Mouse (Mus musculus) limb, embryonic 15.5 days (tissue): Measurements from ENCODE around the gene Six3. TPM values are rescaled to one million over a fixed set of nuclear protein-coding genes. Genes with fewer than 3 reads are reported as not detected.

Experiments used
- ATAC-seq: fragments of 200-750 bp; cut with Nextera tagmentation; 2 replicates; pipeline ENCODE4 v1.8.0; 2017; ENCODE audit warnings: low read depth, moderate TSS enrichment; ENCODE audit not compliant: insufficient number of reproducible peaks, low FRiP score, low TSS enrichment
- H3K27ac ChIP-seq: fragments of 300-500 bp; sonication (generic); 2 replicates; pipeline ENCODE4 v1.5.1; 2015; ENCODE audit warnings: moderate library complexity, mild to moderate bottlenecking, inconsistent platforms
- H3K27me3 ChIP-seq: fragments of 300-500 bp; sonication (generic); 2 replicates; pipeline ENCODE4 v1.6.1; 2015; ENCODE audit warnings: inconsistent platforms
- H3K36me3 ChIP-seq: fragments of 300-500 bp; sonication (generic); 2 replicates; pipeline ENCODE4 v1.6.1; 2015; ENCODE audit warnings: inconsistent platforms
- H3K4me1 ChIP-seq: fragments of 300-500 bp; sonication (generic); 2 replicates; pipeline ENCODE4 v1.6.1; 2015; ENCODE audit warnings: inconsistent platforms
- H3K4me2 ChIP-seq: fragments of 300-500 bp; sonication (generic); 2 replicates; pipeline ENCODE4 v1.6.1; 2015; ENCODE audit warnings: mild to moderate bottlenecking, inconsistent platforms
- H3K4me3 ChIP-seq: fragments of 300-500 bp; sonication (generic); 2 replicates; pipeline ENCODE4 v1.5.1; 2015; ENCODE audit warnings: mild to moderate bottlenecking, inconsistent platforms
- H3K9ac ChIP-seq: fragments of 300-500 bp; sonication (generic); 2 replicates; pipeline ENCODE4 v1.6.1; 2015; ENCODE audit warnings: inconsistent platforms
- H3K9me3 ChIP-seq: fragments of 300-500 bp; sonication (generic); 2 replicates; pipeline ENCODE4 v1.6.1; 2016; ENCODE audit warnings: inconsistent platforms
- whole genome bisulfite sequencing: fragments of 180-500 bp; shearing (Covaris S2); methylation state at CpG from one replicate; pipeline ENCODE4 v1.1.7; 2015; 5-methylcytosine and 5-hydroxymethylcytosine counted together
- polyA plus RNA-seq: library from polyadenylated mRNA; unstranded; fragments of >200 nt; fragmentation: Nextera tagmentation; extraction: Ambion mirVana; gene quantifications from 2 replicates; pipeline ENCODE4 v1.2.1, GENCODE M21; 2015

The Six3 gene
- polyA plus RNA-seq, result not detected in 2 replicates

DNA sequence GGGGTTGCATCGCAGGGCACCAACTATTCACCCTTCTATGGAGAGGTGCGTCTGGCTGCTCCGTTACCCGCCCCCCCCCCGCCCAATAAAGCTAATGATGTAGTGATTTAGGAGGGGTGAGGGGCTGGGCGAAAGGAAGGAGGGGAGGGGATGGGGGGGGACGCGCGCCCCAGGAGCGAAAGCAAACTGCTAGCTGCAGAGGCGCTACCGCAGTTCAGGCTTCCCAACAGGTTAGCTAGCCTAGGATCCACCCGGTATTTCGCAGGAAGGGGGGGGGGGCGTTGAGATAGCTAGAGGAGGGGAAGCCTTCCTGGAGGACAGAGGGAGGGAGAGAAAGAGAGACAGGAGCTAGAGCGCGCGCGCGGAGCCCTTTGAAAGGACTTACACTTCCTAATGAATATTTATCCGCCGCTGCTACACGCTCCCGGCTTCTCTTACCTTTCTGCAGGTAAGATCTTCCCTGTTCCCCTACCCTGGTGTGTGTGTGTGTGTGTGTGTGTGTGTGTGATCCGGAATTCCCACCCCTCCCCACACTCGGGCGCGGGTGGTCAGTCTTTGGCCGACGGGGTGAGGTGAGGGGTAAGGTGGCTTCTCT lies at the start of gene Six3:
Six3 (plus strand) TSS at position 343 of the 595 bp plus-strand sequence.
- no peak within 1 kb of the TSS for H3K9ac ChIP-seq
- peaks cover 32% of the 10 kb centered on the region for H3K4me1 ChIP-seq
- WGBS, result 1% methylated on average over 20 of the region's 30 CpGs
- H3K27me3 ChIP-seq, result peaks cover 100% of the 10 kb centered on the region
- H3K27ac ChIP-seq, result no peak within 1 kb of the TSS
- no peaks in the 10 kb centered on the region for H3K36me3 ChIP-seq
- no peak within 1 kb of the TSS for H3K4me3 ChIP-seq
- H3K9me3 ChIP-seq, result no peaks in the 10 kb centered on the region
- H3K4me2 ChIP-seq, result no peak within 1 kb of the TSS
- no peak for ATAC-seq

DNA sequence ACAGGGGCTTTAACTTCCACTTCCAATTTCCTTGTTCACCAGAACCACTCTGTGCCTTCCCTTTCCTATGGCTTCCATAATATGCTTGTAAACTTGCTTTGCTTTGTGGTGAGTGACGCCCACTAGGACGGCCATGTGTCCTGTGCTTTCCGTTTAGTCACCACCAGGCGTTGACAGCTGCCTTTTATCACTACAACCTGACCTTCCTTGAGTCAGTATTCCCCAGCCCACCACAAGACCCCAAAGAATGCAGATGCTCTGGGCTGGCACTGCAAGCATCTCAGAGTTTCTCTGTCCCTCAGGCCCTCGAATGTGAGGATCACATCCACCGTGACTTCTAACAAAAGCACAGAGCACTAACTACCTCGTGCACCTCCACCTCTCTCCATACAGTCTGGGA lies 49.3 kb upstream of the Six3 start:
- no peak for ATAC-seq
- Histone ChIP-seq H3K9ac (no peak overlapping the region), H3K4me2 (no peak overlapping the region), H3K27ac (no peak overlapping the region), H3K4me3 (no peak overlapping the region), H3K36me3 (no peaks in the 10 kb centered on the region), H3K9me3 (0 out of 2 replicates have a peak, but pooled peaks cover 3% of the 10 kb centered on the region), H3K4me1 (peaks cover 3% of the 10 kb centered on the region; the same call in 1 of the 2 replicates), H3K27me3 (0 out of 2 replicates have a peak, but pooled peaks cover 7% of the 10 kb centered on the region)
- WGBS, result 49% methylated on average over 7 of the region's 7 CpGs

DNA sequence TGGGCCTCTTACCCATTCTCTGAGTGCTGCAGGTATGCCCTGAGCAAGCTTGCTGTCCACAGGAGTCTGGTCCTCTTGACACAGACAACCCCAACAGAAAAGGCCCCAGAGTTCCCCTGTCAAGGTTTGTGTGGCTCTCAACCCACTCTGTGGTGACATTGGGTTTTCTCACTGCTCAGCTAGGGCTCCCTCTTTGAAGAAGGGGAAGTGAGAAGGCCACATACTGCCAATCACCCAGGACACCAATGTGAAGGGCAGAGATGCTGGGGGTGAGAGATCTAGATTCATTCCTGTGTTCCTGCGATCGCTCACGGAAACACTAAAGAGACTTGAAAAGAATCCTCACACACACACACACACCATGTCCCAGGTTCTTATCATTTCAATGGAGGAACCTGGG lies 39.4 kb upstream of the Six3 start:
- Histone ChIP-seq H3K4me2 (no peak overlapping the region), H3K27me3 (0 out of 2 replicates have a peak, but pooled peaks cover 5% of the 10 kb centered on the region), H3K27ac (no peak overlapping the region), H3K4me3 (no peak overlapping the region), H3K4me1 (no peaks in the 10 kb centered on the region), H3K9me3 (no peaks in the 10 kb centered on the region), H3K9ac (no peak overlapping the region), H3K36me3 (no peaks in the 10 kb centered on the region)
- no peak for ATAC-seq
- 92% methylated on average over 3 of the region's 3 CpGs for WGBS

DNA sequence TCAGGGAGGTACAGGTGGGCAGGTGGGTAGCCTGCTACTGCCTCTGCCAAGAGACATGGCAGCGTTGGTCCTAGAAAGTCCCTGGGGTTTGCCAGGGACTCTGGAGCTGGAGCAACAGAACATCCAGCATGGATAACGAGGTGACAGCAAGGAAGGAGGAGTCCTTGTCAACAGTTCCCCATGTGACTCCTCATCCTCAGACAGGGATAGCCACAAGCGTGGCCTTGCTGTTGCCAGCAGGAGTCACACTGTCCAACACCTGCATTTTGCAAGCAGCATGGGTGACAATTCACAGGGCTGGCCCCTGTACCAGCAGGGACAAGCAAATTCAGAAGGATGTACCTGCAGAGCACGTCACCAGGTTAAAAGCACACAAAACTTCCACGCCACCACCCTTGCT lies 35.1 kb upstream of the Six3 start:
- H3K36me3 ChIP-seq, result no peaks in the 10 kb centered on the region
- no peaks in the 10 kb centered on the region; the same call in 1 of the 2 replicates for H3K4me1 ChIP-seq
- H3K4me2 ChIP-seq, result no peak overlapping the region
- H3K27ac ChIP-seq, result no peak overlapping the region
- ATAC-seq, result no peak
- no peak overlapping the region for H3K9ac ChIP-seq
- 0 out of 2 replicates have a peak, but pooled peaks cover 5% of the 10 kb centered on the region for H3K27me3 ChIP-seq
- H3K4me3 ChIP-seq, result no peak overlapping the region
- 62% methylated on average over 5 of the region's 5 CpGs for WGBS
- no peaks in the 10 kb centered on the region for H3K9me3 ChIP-seq

DNA sequence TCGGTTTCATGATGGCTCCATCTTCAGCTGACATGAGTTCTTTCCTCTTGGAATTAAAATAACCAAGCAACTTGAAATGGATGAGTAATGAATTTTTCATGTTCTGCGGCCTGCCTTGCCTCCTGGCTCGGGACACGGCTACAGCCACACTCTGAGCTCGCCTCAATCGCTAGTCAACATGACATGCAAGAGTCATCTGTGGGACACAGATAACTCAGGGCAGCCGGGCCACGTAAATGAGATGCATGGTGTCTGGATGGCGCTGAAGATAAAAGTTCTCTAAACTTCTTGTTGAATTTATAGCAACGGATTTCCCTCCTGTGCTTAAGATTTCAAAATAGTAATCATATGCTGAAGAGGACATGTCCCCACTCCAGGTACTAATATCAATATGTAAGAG lies 34.1 kb upstream of the Six3 start:
- H3K9ac ChIP-seq, result no peak overlapping the region
- whole genome bisulfite sequencing, result 82% methylated on average over 10 of the region's 10 CpGs

DNA sequence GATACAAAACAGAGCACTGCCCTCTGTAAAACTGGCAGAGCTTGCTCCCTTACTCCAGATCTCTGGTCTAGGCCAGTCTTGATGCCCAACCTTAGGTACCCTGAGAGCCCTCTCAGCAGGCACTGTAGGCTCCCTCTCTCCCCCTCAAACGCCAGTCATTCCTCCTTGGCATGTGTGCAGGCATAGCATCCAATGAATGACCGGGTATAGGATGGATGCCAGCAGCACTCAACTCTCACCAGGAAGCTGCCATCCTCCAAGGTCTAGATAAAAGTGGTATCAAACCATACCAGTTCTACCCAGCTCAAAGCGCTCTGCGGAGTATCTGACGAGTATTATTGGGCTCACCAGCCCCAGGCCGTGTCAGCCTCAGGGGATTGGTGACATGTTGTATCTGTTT lies 33.2 kb upstream of the Six3 start:
- Histone ChIP-seq H3K9me3 (no peaks in the 10 kb centered on the region), H3K4me3 (no peak overlapping the region), H3K27me3 (0 out of 2 replicates have a peak, but pooled peaks cover 5% of the 10 kb centered on the region), H3K27ac (no peak overlapping the region), H3K9ac (no peak overlapping the region), H3K4me2 (no peak overlapping the region), H3K4me1 (no peaks in the 10 kb centered on the region; the same call in 1 of the 2 replicates), H3K36me3 (no peaks in the 10 kb centered on the region)
- 83% methylated on average over 6 of the region's 6 CpGs for WGBS
- no peak for ATAC-seq

More for the DNA sequence above, 34.1 kb upstream of the Six3 start:
- H3K36me3 ChIP-seq, result no peaks in the 10 kb centered on the region
- H3K4me2 ChIP-seq, result no peak overlapping the region
- ATAC-seq, result no peak
- 0 out of 2 replicates have a peak, but pooled peaks cover 5% of the 10 kb centered on the region for H3K27me3 ChIP-seq
- no peaks in the 10 kb centered on the region; the same call in 1 of the 2 replicates for H3K4me1 ChIP-seq
- H3K27ac ChIP-seq, result no peak overlapping the region
- no peak overlapping the region for H3K4me3 ChIP-seq
- H3K9me3 ChIP-seq, result no peaks in the 10 kb centered on the region

DNA sequence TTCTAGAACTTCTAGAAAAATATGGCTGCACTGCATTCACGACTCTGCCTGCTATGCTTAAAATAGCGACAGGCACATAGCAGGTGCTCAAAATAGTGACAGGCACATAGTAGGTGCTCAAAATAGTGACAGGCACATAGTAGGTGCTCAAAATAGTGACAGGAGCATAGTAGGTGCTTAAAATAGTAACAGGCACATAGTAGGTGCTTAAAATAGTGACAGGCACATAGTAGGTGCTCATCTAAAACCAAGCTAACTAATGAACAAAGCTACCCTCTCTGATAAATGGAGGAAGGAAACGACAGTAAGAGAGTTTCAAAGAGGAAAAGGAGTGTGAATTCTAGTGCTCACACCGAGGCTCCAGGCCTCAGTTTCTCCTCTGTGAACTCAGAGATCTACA lies 29.2 kb upstream of the Six3 start:
- Histone ChIP-seq H3K27ac (no peak overlapping the region), H3K9me3 (no peaks in the 10 kb centered on the region), H3K4me3 (no peak overlapping the region), H3K4me2 (no peak overlapping the region), H3K4me1 (no peaks in the 10 kb centered on the region; the same call in 1 of the 2 replicates), H3K9ac (no peak overlapping the region), H3K36me3 (no peaks in the 10 kb centered on the region), H3K27me3 (no peaks in the 10 kb centered on the region)
- no peak for ATAC-seq
- WGBS, result 86% methylated on average over 4 of the region's 4 CpGs

DNA sequence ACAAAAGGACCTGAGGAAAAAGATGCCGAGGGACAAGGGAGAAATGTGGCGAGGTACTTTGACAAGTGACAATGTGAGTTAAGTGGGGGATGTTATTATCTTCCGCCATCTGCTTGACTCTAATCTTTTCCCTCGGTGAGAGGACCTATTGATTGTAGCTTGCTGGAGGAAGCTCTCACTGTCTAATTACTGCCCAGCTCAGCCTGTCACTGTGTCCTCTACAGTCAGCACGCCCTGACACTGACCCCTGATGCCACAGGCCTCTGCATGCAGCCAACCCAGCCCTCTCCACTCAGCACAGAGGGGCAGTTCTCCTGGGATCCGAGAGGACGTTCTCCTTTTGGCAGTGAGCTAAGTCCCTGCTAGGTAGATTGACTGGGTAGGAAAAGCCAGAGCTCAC lies 28.8 kb upstream of the Six3 start:
- H3K4me1 ChIP-seq, result no peaks in the 10 kb centered on the region; the same call in 1 of the 2 replicates
- no peak overlapping the region for H3K4me3 ChIP-seq
- ATAC-seq, result no peak
- no peaks in the 10 kb centered on the region for H3K27me3 ChIP-seq
- H3K9ac ChIP-seq, result no peak overlapping the region
- H3K27ac ChIP-seq, result no peak overlapping the region
- no peaks in the 10 kb centered on the region for H3K36me3 ChIP-seq
- no peaks in the 10 kb centered on the region for H3K9me3 ChIP-seq
- H3K4me2 ChIP-seq, result no peak overlapping the region
- 66% methylated on average over 7 of the region's 7 CpGs for WGBS

DNA sequence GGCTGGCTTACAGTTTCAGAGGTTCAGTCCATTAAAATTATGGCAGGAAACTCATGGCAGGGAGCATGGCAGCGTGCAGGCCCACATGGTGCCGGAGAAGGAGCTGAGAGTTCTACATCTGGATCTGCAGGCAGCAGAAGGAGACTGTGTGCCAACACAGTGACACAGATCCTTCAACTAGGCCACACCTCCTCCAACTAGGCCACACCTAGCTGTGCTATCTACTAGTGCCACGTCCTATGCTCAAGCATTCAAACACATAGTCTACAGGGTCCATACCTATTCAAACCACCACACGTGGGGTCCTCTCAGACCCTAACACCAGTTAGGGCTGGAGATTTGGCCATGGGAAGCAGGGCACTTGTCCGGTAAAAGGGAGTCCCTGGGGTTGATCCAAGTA lies 27.6 kb upstream of the Six3 start:
- Histone ChIP-seq H3K27me3 (no peaks in the 10 kb centered on the region), H3K4me2 (no peak overlapping the region), H3K27ac (no peak overlapping the region), H3K4me1 (no peaks in the 10 kb centered on the region; the same call in 1 of the 2 replicates), H3K4me3 (no peak overlapping the region), H3K9me3 (no peaks in the 10 kb centered on the region), H3K9ac (no peak overlapping the region), H3K36me3 (no peaks in the 10 kb centered on the region)
- 80% methylated on average over 5 of the region's 5 CpGs for WGBS
- no peak for ATAC-seq

DNA sequence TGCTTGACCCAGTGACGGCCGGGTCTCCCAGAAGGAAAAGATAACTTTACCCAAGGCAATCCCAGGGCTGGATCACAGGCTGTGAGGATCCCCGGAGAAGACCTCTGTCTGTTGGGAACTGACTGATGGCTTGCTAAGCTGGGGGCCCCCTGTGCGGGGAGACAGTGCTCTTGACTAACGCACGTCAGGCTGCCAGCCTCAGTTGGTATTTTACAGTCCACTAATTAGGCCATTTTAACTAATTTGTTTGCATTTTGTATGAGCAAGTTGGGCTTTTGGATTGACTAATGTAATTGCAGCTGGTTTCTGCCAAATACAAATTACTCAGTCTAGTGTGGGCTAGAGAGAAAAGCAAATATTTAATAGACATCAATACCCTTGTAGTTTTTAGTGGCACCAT lies 21.4 kb upstream of the Six3 start:
- no peak for ATAC-seq
- WGBS, result 42% methylated on average over 6 of the region's 6 CpGs
- Histone ChIP-seq H3K9me3 (no peaks in the 10 kb centered on the region), H3K4me2 (no peak overlapping the region), H3K27ac (no peak overlapping the region), H3K27me3 (peaks cover 10% of the 10 kb centered on the region), H3K9ac (no peak overlapping the region), H3K4me3 (no peak overlapping the region), H3K36me3 (no peaks in the 10 kb centered on the region), H3K4me1 (0 out of 2 replicates have a peak, but pooled peaks cover 6% of the 10 kb centered on the region)

DNA sequence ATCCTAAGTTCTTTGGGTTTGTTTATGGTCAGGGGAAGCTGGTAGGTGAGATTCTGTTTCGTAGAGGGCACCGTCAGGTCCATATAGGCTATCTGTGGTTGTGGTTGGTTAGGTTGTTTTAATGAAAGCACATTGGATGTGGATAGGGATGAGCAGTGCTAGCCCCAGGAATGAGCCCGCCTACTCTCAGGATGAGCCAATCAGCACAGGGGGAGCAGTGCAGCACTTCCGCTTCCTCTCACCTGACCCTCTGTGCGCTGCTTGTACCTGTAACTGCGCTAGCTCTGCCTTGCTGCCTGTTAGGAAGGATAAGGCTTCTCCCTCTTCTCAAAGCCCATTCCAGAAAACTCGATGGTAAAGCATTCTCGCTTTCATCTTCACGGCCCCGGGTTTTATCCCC lies 17.6 kb upstream of the Six3 start:
- no peak overlapping the region for H3K4me2 ChIP-seq
- ATAC-seq, result no peak
- no peaks in the 10 kb centered on the region for H3K36me3 ChIP-seq
- no peak overlapping the region for H3K9ac ChIP-seq
- H3K27me3 ChIP-seq, result peaks cover 18% of the 10 kb centered on the region
- H3K9me3 ChIP-seq, result no peaks in the 10 kb centered on the region
- no peak overlapping the region for H3K4me3 ChIP-seq
- WGBS, result 52% methylated on average over 10 of the region's 10 CpGs
- H3K4me1 ChIP-seq, result 0 out of 2 replicates have a peak, but pooled peaks cover 6% of the 10 kb centered on the region
- no peak overlapping the region for H3K27ac ChIP-seq

DNA sequence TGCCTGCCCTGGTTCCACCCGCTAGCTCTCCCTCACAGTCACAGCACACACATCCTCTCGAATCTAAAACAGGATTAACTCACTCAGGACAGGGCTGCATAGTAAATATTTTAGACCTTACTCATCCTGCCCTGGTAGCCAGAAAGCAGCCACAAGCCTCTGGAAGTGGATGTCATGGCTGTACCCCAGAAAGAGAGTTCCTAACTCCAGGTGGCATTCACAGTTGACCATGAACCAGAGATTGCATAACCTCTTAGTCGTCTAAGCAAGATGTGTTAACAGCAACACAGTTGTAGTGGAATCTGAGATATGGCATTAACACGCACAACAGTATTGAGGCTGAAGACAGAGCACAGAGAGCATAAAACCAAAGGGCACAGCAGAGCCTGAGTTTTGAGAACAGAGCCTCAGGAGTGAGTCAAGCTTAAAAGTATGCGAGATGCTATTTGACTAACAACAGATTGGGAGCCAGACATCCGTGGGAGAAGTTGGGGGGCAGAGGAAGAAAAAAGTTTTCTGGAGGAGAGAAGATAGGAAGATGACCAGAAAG lies 17.0 kb upstream of the Six3 start:
- Histone ChIP-seq H3K9ac (no peak overlapping the region), H3K4me3 (no peak overlapping the region), H3K4me1 (0 out of 2 replicates have a peak, but pooled peaks cover 6% of the 10 kb centered on the region), H3K36me3 (no peaks in the 10 kb centered on the region), H3K4me2 (no peak overlapping the region), H3K9me3 (no peaks in the 10 kb centered on the region), H3K27me3 (peaks cover 24% of the 10 kb centered on the region), H3K27ac (no peak overlapping the region)
- WGBS, result 42% methylated on average over 6 of the region's 6 CpGs
- no peak for ATAC-seq
